Mouse (Mus musculus) bone marrow macrophage, adult 2 months (primary cell): ENCODE measurements around the gene Gm45062.

ENCODE experiments used
- CTCF ChIP-seq: IDR thresholded peaks from 2 replicates; pipeline ENCODE4 v1.5.1; 2012; ENCODE audit warnings: low read depth, mild to moderate bottlenecking, low read length, moderate library complexity
- POLR2A ChIP-seq: IDR thresholded peaks from 2 replicates; pipeline ENCODE4 v1.6.1; 2012; ENCODE audit warnings: mild to moderate bottlenecking, low read depth, low read length, borderline replicate concordance

DNA sequence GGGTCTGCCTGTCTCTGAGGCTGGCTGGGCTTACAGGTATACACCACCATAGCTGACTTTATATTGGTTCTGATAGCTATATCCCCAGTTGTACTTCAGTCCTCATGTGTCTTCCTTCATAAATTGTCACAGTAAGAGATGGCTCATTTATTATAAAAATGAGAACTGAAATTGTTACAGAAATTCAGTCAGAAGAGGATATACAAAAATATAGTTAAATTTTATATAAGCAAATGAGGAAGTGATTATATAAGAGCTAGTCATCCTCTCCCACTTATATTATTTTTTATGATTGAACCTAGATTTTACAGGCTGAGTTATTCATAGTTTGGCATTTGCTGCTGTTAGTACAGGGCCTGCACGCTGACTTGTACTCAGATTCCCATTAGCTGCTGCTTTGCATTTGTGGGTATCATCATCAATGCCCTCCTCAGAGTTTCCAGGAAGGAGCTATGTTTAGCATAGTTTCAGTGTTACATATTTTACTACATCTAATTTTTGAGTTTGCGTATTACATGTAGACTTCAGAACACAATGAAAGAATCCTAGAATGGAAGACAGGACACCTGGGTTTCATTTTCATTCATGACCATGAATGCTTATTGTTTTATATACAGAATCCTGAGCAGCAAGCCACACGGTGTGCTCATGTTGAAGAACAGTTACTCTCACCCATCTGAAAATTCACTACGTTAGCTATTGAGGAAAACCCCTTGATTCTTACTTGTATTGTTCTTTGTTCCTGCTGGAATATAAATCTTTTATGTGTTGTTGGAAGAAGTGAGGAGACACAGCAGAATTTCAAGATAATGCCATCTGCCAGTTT, 29.7 kb downstream of the Gm45062 start:
- TF ChIP-seq CTCF (no peak), POLR2A (no peak)
